Mouse (Mus musculus) neural tube, embryonic 12.5 days (tissue): Measurements from ENCODE around the gene Tmem204. TPM values are rescaled to one million over a fixed set of nuclear protein-coding genes. Genes with fewer than 3 reads are reported as not detected.

Experiments
- ATAC-seq: fragments of 200-750 bp; cut with Nextera tagmentation; 2 replicates; pipeline ENCODE4 v1.8.0; 2017; ENCODE audit warnings: low read depth, mild to moderate bottlenecking, moderate TSS enrichment, moderate library complexity; ENCODE audit not compliant: low FRiP score
- H3K27ac ChIP-seq: fragments of 300-500 bp; sonication (generic); 2 replicates; pipeline ENCODE4 v1.5.1; 2016
- H3K27me3 ChIP-seq: fragments of 300-500 bp; sonication (generic); replicated peaks from 2 replicates; pipeline ENCODE4 v1.6.1; 2016; ENCODE audit warnings: mild to moderate bottlenecking
- H3K36me3 ChIP-seq: fragments of 300-500 bp; sonication (generic); 2 replicates; pipeline ENCODE4 v1.6.1; 2016; ENCODE audit warnings: mild to moderate bottlenecking
- H3K4me1 ChIP-seq: fragments of 300-500 bp; sonication (generic); 2 replicates; pipeline ENCODE4 v1.6.1; 2016
- H3K4me2 ChIP-seq: fragments of 300-500 bp; sonication (generic); replicated peaks from 2 replicates; pipeline ENCODE4 v1.6.1; 2016; ENCODE audit warnings: mild to moderate bottlenecking
- H3K4me3 ChIP-seq: fragments of 300-500 bp; sonication (generic); 2 replicates; pipeline ENCODE4 v1.5.1; 2016
- H3K9ac ChIP-seq: fragments of 300-500 bp; sonication (generic); 2 replicates; pipeline ENCODE4 v1.6.1; 2016; ENCODE audit warnings: mild to moderate bottlenecking
- H3K9me3 ChIP-seq: fragments of 300-500 bp; sonication (generic); 2 replicates; pipeline ENCODE4 v1.6.1; 2016; ENCODE audit warnings: mild to moderate bottlenecking
- WGBS: fragments of 180-500 bp; shearing (Covaris S2); methylation state at CpG from one replicate; pipeline ENCODE4 v1.1.7; 2016; 5-methylcytosine and 5-hydroxymethylcytosine counted together
- polyA plus RNA-seq: library from polyadenylated mRNA; unstranded; fragments of >200 nt; fragmentation: Nextera tagmentation; extraction: Ambion mirVana; gene quantifications from 2 replicates; pipeline ENCODE4 v1.2.1, GENCODE M21; 2016

The Tmem204 gene
- polyA plus RNA-seq, 1 experiment from 2014 or later: 11.7 TPM

DNA sequence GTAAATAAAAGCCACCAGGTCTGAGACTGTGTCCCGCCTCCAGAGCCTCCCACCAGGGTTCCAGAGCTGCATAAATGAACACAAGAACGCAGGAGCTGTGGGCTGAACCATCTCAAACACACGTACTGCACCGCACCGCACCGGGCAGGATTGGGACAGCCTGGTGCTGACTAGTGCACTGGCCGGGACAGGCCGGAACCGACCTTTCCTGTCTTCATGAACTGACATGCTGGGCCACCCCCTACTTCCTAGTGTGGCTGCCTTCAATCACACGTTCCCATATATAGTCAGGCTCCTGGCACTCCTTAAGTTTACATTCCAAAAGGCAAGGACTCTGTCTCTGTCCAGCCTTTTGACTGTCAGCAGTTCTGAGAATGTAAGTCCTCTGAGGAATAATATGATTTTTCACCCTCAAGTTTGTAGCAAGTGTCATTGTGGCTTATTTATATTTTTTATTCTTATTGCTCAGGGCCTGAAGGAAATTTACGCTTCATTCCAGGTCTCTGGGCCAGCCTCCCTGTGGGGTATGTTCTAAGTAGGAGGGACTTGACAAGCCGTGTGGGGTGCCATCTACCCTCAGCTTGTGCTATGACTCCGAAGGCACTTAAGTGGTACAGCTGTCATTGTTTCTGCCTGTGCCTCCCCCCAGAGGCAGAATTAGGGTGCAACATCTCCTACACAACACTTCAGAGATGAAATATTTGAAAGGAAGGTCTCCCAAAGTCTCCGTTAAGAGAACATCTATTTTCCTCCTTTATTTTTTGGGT lies 1.1 kb downstream of the Tmem204 start:
- H3K4me2 ChIP-seq: peak overlapping the region; percentile 14; the same call in 1 of the 2 replicates
- WGBS: 73% methylated on average over 14 of the region's 14 CpGs
- H3K27ac ChIP-seq: 0 out of 2 replicates have a peak overlapping the region, but pooled peaks have one; percentile 3
- H3K9ac ChIP-seq: no peak overlapping the region
- H3K4me3 ChIP-seq: no peak overlapping the region
- no peaks in the 10 kb centered on the region for H3K4me1 ChIP-seq
- peaks cover 15% of the 10 kb centered on the region for H3K36me3 ChIP-seq
- no peak for ATAC-seq
- H3K27me3 ChIP-seq: no peaks in the 10 kb centered on the region
- H3K9me3 ChIP-seq: no peaks in the 10 kb centered on the region

DNA sequence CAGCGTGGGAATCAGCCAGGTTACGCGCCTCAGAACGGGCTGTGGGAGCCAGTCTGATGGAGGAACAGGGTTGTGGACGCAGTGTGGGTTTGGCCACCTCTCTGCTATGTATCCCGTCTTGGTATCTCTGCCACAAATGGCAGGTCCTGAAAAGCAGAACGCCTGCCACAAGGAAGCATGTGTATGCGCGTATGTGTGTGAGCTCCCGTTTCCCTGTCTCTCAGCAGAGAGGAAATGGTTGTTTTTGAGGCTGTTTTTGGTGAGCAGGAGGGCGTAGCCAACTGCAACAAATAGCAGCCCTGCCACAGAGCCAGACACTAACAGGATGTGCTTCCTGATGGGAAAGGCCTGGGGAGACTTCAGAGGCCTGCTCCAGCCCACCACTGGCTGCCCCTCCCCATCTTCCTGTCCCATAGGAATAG lies 2.4 kb downstream of the Tmem204 start:
- H3K4me2 ChIP-seq: no peak overlapping the region
- no peaks in the 10 kb centered on the region for H3K27me3 ChIP-seq
- WGBS: 79% methylated on average over 11 of the region's 11 CpGs
- no peaks in the 10 kb centered on the region for H3K9me3 ChIP-seq
- no peak for ATAC-seq
- no peak overlapping the region for H3K27ac ChIP-seq
- 0 out of 2 replicates have a peak overlapping the region, but pooled peaks have one; percentile 5 for H3K4me3 ChIP-seq
- H3K9ac ChIP-seq: peak overlapping the region; percentile 33; the same call in 1 of the 2 replicates
- H3K36me3 ChIP-seq: peaks cover 15% of the 10 kb centered on the region
- no peaks in the 10 kb centered on the region for H3K4me1 ChIP-seq

DNA sequence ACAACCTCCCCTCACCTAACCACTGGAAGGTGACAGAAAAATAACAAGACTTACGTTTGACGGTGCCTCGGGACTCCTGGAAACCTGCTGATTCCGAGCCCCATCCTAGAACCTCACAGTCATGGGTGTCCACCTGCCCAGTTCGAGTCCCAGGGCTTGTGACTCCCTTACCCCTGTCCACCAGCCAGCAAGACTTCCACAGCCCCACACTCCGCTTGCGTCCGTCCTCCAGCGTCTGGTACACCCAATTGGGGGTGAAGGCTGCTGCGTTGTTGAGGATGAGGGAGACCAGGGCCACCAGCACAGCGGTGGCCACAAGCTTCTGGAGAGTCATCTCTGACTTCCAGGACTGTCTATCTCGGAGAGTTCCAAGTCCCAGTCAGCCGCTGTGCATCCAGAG lies 3.2 kb downstream of the Tmem204 start:
- Histone ChIP-seq H3K9ac (peak overlapping the region; percentile 33; the same call in 1 of the 2 replicates), H3K36me3 (peaks cover 15% of the 10 kb centered on the region), H3K27ac (no peak overlapping the region), H3K4me2 (peak overlapping the region; percentile 17; the same call in 1 of the 2 replicates), H3K4me1 (no peaks in the 10 kb centered on the region), H3K9me3 (no peaks in the 10 kb centered on the region), H3K4me3 (no peak overlapping the region), H3K27me3 (no peaks in the 10 kb centered on the region)
- no peak for ATAC-seq
- WGBS: 88% methylated on average over 13 of the region's 13 CpGs

DNA sequence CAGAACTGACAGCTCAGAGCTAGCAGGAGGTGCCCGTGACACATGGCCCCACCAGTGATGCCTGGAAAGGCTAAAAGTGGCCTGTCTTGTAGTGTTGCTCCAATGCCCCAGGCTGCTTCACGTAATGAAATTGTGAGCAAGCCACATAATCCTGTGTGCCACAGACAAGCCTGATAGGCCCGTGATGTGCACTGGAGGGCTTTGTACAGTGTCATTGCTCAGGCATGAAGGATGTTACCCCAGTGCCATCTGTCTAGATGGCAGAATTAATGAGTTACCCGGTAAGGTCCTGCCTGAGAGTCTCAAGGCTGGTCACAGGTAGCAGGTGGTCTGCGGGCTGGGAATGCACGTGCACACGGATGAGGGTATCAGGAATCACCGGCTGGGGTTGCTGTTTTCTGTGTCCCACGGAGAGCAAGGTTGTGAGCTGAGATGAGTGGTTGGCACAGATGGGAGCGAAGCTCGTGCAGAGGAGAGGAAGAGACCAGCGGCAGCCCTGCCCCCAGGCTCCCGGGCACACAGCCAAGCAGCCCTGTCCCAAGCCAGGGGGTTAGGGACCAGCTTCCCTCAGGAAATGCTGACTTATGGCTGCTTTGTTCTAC lies 5.5 kb downstream of the Tmem204 start:
- no peak for ATAC-seq
- no peaks in the 10 kb centered on the region for H3K9me3 ChIP-seq
- 82% methylated on average over 13 of the region's 13 CpGs for WGBS
- H3K27ac ChIP-seq: no peak overlapping the region
- peaks cover 18% of the 10 kb centered on the region for H3K36me3 ChIP-seq
- no peaks in the 10 kb centered on the region for H3K4me1 ChIP-seq
- H3K4me2 ChIP-seq: peak overlapping the region; percentile 31
- no peaks in the 10 kb centered on the region for H3K27me3 ChIP-seq
- no peak overlapping the region for H3K4me3 ChIP-seq
- no peak overlapping the region for H3K9ac ChIP-seq

DNA sequence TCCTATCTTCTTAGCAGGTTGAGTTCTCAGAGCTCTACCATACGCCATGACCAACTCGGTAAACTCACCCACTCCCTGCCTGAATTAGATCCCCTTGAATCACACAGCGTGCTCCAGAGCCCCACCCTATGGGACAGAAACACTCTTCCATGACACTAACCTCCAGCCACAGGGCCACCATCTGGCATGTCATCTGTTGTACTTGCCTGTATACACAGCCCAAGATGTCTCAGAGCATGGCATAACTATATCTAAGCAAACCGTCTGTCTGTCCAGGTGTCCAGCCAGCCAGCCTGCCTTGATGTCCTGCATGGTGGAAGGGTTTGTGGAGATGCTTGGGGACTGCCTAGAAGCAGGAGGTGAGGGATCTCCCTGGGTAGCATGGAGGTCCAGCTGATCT lies 6.5 kb downstream of the Tmem204 start:
- H3K27me3 ChIP-seq: no peaks in the 10 kb centered on the region
- H3K4me2 ChIP-seq: no peak overlapping the region
- no peaks in the 10 kb centered on the region for H3K9me3 ChIP-seq
- no peak overlapping the region for H3K4me3 ChIP-seq
- no peak for ATAC-seq
- peaks cover 21% of the 10 kb centered on the region for H3K36me3 ChIP-seq
- 89% methylated on average over 4 of the region's 4 CpGs for WGBS
- no peaks in the 10 kb centered on the region for H3K4me1 ChIP-seq
- no peak overlapping the region for H3K9ac ChIP-seq
- H3K27ac ChIP-seq: no peak overlapping the region

DNA sequence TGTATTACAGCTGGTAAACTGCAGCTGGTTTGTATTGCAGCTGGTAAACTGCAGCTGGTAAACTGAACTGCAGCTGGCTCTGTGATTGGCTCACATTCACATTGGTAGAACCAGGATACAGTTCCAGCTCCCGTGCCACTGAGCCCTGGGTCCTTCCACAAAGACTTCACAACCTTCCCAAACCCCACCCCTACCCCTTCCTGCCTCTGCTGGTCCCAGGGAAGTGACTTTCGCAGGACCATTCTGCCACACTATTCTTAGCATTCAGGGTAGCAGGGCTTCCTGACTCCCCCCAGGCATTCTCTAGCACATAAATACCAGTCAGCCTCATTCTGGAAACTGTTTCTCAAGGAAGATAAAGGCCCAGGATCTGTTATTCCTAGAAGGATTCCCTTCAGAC lies 14.7 kb downstream of the Tmem204 start:
- Histone ChIP-seq H3K4me2 (no peak overlapping the region), H3K4me1 (no peaks in the 10 kb centered on the region), H3K36me3 (peaks cover 20% of the 10 kb centered on the region; the same call in 1 of the 2 replicates), H3K27me3 (no peaks in the 10 kb centered on the region), H3K9me3 (no peaks in the 10 kb centered on the region), H3K4me3 (no peak overlapping the region), H3K27ac (no peak overlapping the region), H3K9ac (no peak overlapping the region)
- 74% methylated on average over 2 of the region's 2 CpGs for WGBS
- ATAC-seq: no peak

DNA sequence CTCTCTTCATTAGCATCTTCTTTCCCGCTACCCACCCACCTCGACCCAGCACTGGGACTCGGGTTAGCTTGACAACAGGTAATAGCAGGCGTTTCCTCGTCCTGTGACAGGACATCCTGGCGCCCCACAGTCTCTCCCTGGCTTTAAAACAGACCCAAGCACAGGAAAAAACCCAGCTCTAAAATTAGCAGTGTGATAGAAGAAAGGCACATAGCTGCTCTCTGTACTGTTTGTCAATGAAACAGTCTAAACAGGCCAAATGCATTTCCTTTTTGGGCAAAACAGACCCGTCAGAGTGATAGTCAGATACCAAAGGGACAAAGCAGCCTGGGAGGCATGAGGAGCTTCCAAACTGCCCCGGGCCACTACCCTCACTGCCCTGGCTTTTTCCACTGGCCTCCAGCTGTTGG lies 15.9 kb downstream of the Tmem204 start:
- Histone ChIP-seq H3K36me3 (peaks cover 15% of the 10 kb centered on the region; the same call in 1 of the 2 replicates), H3K9ac (no peak overlapping the region), H3K4me2 (no peak overlapping the region), H3K4me1 (no peaks in the 10 kb centered on the region), H3K9me3 (no peaks in the 10 kb centered on the region), H3K27me3 (no peaks in the 10 kb centered on the region), H3K4me3 (no peak overlapping the region), H3K27ac (no peak overlapping the region)
- 75% methylated on average over 8 of the region's 8 CpGs for WGBS
- no peak for ATAC-seq

DNA sequence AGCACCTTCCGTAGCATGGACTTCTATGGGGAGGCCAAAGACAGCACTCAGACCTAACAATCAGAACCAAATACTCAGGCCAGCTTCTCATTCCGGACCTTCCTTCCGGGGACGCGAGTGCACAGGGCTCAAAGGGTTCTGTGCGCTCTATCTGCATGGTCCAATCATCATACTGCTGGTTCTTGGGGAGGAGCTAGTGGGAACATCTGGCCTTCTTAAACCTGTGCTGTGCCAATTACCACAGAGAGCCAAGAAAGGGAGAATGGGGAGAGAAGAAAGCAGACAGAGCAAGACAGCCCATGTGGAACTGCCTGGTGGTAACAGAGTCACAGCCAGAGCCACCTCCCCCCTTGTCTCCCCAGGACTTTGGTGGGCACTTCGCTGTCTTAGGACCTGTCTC lies 16.8 kb downstream of the Tmem204 start:
- no peaks in the 10 kb centered on the region for H3K27me3 ChIP-seq
- ATAC-seq: no peak

DNA sequence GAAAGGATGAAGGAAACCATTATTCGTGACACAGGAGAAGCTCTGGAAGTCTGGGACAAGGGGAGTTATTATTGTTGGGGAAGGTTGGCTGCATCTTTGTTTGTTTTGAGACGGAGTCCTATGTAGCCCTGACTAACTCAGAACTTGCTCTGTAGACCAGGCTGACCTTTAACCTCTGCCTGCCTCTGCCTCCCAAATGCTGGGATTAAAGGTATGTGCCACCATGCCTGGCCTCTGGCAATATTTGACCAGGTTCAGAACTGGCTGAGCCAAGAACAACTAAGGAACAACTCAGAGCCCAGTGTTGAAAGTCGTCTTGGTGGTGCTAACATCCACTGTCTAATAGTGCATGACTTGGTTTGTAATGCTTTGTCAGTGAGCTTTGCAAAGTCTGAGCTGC lies 18.2 kb downstream of the Tmem204 start:
- Histone ChIP-seq H3K9ac (no peak overlapping the region), H3K4me3 (no peak overlapping the region), H3K36me3 (peaks cover 28% of the 10 kb centered on the region), H3K4me1 (no peaks in the 10 kb centered on the region), H3K27ac (no peak overlapping the region), H3K27me3 (no peaks in the 10 kb centered on the region), H3K4me2 (no peak overlapping the region), H3K9me3 (no peaks in the 10 kb centered on the region)
- ATAC-seq: no peak
- 92% methylated on average over 3 of the region's 3 CpGs for WGBS

More for the DNA sequence above, 16.8 kb downstream of the Tmem204 start:
- H3K9ac ChIP-seq: no peak overlapping the region
- H3K27ac ChIP-seq: no peak overlapping the region
- no peak overlapping the region for H3K4me2 ChIP-seq
- H3K36me3 ChIP-seq: peaks cover 23% of the 10 kb centered on the region
- no peak overlapping the region for H3K4me3 ChIP-seq
- WGBS: 96% methylated on average over 7 of the region's 7 CpGs
- H3K9me3 ChIP-seq: no peaks in the 10 kb centered on the region
- H3K4me1 ChIP-seq: no peaks in the 10 kb centered on the region

DNA sequence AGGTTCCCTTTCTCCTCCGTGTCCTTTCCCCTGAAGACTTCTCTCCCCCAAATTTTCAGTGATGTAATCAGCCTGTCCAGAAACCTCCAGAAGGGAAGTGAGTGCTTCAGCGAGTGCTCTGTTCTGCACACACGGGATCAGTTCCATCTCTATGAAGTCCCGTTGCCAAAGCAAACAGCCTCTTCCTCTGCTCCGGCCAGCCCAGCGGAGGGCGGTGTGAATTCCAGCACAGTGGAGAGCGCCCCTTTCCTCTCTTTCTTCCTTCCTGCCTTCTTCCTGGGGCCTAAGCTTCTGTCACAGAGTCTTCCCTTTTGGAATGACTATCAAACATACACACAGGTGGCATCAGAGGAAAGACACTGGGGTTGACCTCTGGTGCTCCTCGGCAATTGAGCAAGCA lies 19.0 kb downstream of the Tmem204 start:
- Histone ChIP-seq H3K4me2 (no peak overlapping the region), H3K4me1 (no peaks in the 10 kb centered on the region), H3K9me3 (no peaks in the 10 kb centered on the region), H3K4me3 (no peak overlapping the region), H3K9ac (no peak overlapping the region), H3K27ac (no peak overlapping the region), H3K36me3 (peaks cover 33% of the 10 kb centered on the region), H3K27me3 (no peaks in the 10 kb centered on the region)
- ATAC-seq: no peak
- 77% methylated on average over 9 of the region's 9 CpGs for WGBS

DNA sequence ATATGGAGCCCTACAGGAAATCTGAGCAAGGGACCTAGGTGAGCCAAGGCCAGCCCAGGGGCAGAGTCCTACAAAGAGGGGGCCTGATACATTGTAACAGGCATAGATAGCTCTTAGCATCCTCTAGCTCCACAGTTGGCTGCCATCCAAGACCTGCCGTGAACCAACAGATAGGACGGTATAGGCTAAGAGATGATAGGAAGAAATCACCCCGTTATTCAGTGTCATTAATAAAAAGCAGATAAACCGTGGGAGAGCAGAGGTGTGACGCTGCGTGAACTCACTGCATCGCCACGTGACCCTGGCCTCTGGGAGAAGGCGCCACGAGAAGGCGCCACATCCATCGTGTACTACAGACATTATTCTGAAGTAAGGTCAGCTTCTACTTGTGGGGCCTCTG lies 19.5 kb downstream of the Tmem204 start:
- Histone ChIP-seq H3K27me3 (no peaks in the 10 kb centered on the region), H3K4me3 (no peak overlapping the region), H3K9ac (no peak overlapping the region), H3K27ac (no peak overlapping the region), H3K36me3 (peaks cover 35% of the 10 kb centered on the region), H3K4me1 (no peaks in the 10 kb centered on the region), H3K9me3 (no peaks in the 10 kb centered on the region), H3K4me2 (no peak overlapping the region)
- WGBS: 92% methylated on average over 12 of the region's 12 CpGs
- ATAC-seq: no peak

DNA sequence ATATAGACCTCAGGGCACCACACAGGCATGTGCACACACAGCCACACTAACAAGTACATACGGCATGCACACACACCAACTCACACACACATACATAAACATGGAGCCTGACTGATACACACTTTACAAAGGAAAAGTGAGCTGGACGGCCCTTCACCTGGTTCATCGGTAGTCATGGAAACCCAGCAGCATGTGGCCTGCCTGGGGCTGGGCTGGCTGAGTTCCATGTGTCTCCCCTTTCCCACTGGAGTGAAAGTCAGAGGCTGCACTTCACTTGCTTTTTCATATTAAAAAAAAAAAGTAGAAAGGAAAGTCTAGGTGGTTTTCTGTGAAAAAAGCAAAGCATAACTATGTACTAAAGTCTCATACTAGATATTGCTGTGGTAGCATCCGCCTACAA lies 20.1 kb downstream of the Tmem204 start:
- no peak overlapping the region for H3K9ac ChIP-seq
- H3K4me2 ChIP-seq: no peak overlapping the region
- H3K9me3 ChIP-seq: no peaks in the 10 kb centered on the region
- no peak overlapping the region for H3K4me3 ChIP-seq
- WGBS: 89% methylated on average over 4 of the region's 4 CpGs
- H3K27ac ChIP-seq: no peak overlapping the region
- peaks cover 39% of the 10 kb centered on the region for H3K36me3 ChIP-seq
- H3K27me3 ChIP-seq: no peaks in the 10 kb centered on the region
- ATAC-seq: no peak
- no peaks in the 10 kb centered on the region for H3K4me1 ChIP-seq
